Mouse (Mus musculus) heart, postnatal 14 days (tissue): ENCODE data around the gene Zfp386. TPM values are rescaled to one million over a fixed set of nuclear protein-coding genes. Genes with fewer than 3 reads are reported as not detected.
"Not testable (repeated sequence)": the region's sequence is repeated elsewhere in the genome, so short reads cannot be mapped to it uniquely, and the experiment has no call there.

Experiments used
- DNase-seq, 2 experiments: peaks; one replicate each; pipeline ENCODE4 v3.0.0; 2021 to 2022
- intact Hi-C: fragments of 180-260 bp; cut with DNase I; formaldehyde crosslinking; loops from one replicate; pipeline ENCODE4 v1.15.1; 2025
- long read RNA-seq, 2 experiments: library from polyadenylated mRNA; stranded (forward); transcript quantifications; one replicate each; pipeline ENCODE4 v2.0.0; 2021
- total RNA-seq, 2 experiments: library from RNA; stranded (reverse); gene quantifications; 2 replicates each; pipeline ENCODE4 v1.2.3; 2021

Zfp386 gene
- 10 to 100 TPM; 27.9 to 30.4 TPM for total RNA-seq
- long read RNA-seq, experiment 1, transcript Zfp386-201 (3 exons, 1,958 nt) = major isoform, 23 of 32 reads
- long read RNA-seq, experiment 1, partial matches to known transcripts = 3 of 32 reads
- long read RNA-seq, experiment 1, other reads (novel, unspliced or antisense) = 5 of 32 reads
- long read RNA-seq, experiment 2, transcript Zfp386-201 (3 exons, 1,958 nt) = major isoform, 15 of 31 reads
- long read RNA-seq, experiment 2, partial matches to known transcripts = 3 of 31 reads
- long read RNA-seq, experiment 2, other reads (novel, unspliced or antisense) = 10 of 31 reads

GRCm38 (mm10) chr12:116047440-116048377, at the start of gene Zfp386:
TSS of gene Zfp386 (plus strand) at chr12:116047724.
- intact Hi-C loops = loop anchor here (5.0 kb wide), 1 partner anchor 360 kb away; the partner anchor contains the start of gene Ncapg2
- peak; percentile 97 to 99 for DNase-seq

GRCm38 (mm10) chr12:115999784-116000183, 47.7 kb upstream of the Zfp386 start:
- intact Hi-C loops, DNase-seq: not testable (repeated sequence)

- DNase-seq, intact Hi-C loops: not testable (repeated sequence)
Measured at GRCm38 (mm10) chr12:116002946-116003345, 44.6 kb upstream of the Zfp386 start.

DNA sequence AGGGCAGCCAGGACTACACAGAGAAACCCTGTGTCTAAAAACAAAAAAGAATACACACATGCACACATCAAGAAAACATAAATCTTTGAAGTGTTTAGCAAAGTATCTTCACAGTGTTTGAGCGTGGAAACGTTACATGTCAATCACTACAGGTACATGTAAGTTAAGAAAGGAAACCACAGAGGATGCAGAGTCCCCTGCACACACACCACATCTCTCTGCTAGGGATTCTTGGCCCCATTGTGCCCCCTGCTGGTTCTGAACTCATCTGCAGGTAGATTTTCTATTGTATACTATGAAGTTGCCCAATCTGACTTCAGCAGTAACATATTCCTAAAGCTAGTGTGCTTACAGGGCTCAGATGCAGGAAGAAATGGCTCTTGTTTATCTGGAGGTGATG, 36.7 kb upstream of the Zfp386 start:
- DNase-seq = no peak
- intact Hi-C loops = no loop called here

- no peak for DNase-seq
- intact Hi-C loops = no loop called here
Measured at GRCm38 (mm10) chr12:116028095-116028494, 19.4 kb upstream of the Zfp386 start.

DNA sequence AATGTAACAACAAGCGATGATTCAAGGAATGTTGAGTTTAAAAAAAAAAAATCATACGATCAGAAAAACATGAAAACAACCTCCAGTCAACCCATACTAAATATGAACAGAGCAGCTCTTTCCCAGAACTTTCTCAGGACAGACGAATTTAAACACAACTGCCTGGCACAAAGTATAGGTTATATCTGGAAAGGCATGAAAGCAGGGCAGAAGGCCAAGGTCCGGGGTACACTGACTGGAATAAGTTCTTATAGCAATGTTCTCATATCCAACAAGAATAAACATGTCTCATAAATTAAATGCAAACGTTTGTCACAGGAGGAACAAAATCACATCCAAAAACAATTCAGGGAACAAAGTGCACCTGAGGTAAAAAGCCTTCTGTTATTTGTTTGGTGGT, 12.2 kb upstream of the Zfp386 start:
- DNase-seq = peak; percentile 9 to 24
- intact Hi-C loops = no loop called here

- intact Hi-C loops = loop anchor here (5.0 kb wide), 1 partner anchor 363 kb away; the partner anchor contains the start of gene Ncapg2
- DNase-seq = no peak
Measured at GRCm38 (mm10) chr12:116044785-116045184, 2.7 kb upstream of the Zfp386 start.

DNA sequence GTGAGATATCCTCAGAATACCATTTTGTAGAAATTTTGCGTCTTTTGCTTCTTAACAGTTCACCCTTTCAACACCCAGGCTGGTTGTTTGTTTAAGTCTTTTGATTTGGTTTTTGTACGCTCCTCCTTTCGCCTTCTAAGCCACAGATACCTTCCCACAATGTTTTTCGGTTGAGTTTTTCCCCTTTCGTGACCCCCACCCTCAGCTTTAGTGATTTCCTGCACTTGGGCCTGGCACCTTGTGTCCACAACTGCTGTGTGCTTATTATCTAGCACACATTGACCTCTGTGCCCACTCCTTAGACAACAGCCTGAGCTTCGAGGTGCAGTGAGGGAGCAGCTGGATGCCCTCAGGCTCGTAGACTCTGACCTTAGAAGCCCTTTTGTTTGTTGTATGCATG, 1.2 kb downstream of the Zfp386 start:
- DNase-seq = no peak
- intact Hi-C loops = loop anchor here (5.0 kb wide), 1 partner anchor 359 kb away; the partner anchor contains the start of gene Ncapg2

GRCm38 (mm10) chr12:116049236-116049635, 1.7 kb downstream of the Zfp386 start:
- DNase-seq = no peak
- intact Hi-C loops = loop anchor here (5.0 kb wide), 1 partner anchor 358 kb away; the partner anchor contains the start of gene Ncapg2

GRCm38 (mm10) chr12:116049701-116050100, 2.2 kb downstream of the Zfp386 start:
- peak in 1 of 2 experiments; percentile 21 for DNase-seq
- intact Hi-C loops = loop anchor here (5.0 kb wide), 1 partner anchor 358 kb away; the partner anchor contains the start of gene Ncapg2

GRCm38 (mm10) chr12:116054342-116054741, 6.8 kb downstream of the Zfp386 start:
- intact Hi-C loops = no loop called here
- no peak for DNase-seq

DNA sequence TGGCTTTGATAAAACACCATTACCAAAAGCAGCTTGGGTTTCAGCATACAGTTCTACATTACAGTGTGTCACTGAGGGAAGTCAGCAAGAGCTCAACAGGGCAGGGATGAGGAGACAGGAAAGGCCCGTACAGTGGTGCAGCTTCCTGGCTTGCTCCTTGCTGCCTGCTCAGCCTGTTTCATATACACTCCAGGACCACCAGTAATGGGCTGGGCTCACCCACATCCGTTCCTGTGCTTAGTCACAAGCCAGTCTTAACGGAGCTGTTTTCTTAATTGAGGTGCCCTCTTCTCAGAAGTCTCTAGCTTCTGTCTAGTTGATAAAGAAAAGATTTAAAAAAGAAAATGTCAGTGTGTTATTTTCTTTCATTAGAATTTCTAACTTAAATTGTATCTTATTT, 8.6 kb downstream of the Zfp386 start:
- DNase-seq = no peak
- intact Hi-C loops = no loop called here

DNA sequence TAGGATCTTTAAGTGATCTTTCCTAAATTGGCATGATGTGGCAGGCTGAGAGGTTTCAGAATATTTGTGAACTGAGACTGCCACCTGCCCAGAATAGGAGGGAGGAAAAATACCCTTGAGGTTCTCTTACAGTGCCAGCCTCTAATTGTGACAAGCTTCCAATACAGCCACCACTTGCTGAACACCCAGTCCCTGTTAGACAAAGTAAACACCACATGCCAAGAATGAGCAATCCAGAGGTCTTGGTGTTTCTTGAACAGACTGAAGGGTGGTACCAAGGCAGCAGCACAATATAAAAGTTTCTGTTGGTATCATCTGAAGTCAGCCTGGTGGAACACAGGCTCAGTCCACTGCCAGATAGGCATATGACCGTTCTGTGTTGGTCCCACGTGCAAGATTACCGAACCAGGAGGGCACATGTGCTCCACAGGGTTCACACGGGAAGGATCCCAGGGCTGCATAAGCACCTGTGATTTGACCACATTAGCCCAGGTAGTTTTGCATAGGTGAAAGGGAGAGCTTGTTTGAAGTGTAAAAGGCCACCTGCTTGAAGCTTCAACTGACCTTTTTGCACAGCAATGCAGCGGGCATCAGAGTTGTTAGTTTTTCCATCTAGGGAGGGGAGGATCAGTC, 14.2 kb downstream of the Zfp386 start:
- no peak for DNase-seq
- intact Hi-C loops = no loop called here

GRCm38 (mm10) chr12:116062194-116062583, 14.7 kb downstream of the Zfp386 start:
- DNase-seq = no peak
- intact Hi-C loops = no loop called here

- intact Hi-C loops = no loop called here
- DNase-seq = no peak
Measured at GRCm38 (mm10) chr12:116063020-116063419, 15.5 kb downstream of the Zfp386 start.

DNA sequence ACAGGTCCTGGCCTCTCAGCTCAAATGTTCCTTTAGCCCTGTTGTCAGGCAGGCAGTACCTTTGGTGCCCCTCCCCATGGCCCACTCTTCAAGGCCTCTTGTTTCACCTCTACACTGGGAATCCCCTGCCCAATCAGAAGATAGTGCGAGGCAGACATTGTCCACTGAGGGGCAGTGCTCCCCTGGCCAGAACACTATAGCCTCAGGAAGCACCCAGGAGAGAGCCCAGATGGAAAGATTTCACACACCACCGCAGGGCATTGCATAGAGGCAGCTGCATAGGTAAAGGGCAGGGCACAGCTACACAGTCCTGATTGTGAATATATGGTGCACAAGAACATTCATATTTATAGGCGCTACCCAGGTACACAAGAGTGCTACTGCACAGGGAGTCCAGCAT, 23.5 kb downstream of the Zfp386 start:
- intact Hi-C loops = loop anchor here (2.0 to 5.0 kb wide), 2 partner anchors 132 to 551 kb away; no protein-coding TSS in a partner anchor
- peak; percentile 41 to 54 for DNase-seq

- intact Hi-C loops = no loop called here
- DNase-seq = peak; percentile 62 to 68
Measured at GRCm38 (mm10) chr12:116077074-116077854, 29.7 kb downstream of the Zfp386 start, which contains the start of gene Vipr2. TSS of gene Vipr2 (plus strand) at chr12:116077726.

DNA sequence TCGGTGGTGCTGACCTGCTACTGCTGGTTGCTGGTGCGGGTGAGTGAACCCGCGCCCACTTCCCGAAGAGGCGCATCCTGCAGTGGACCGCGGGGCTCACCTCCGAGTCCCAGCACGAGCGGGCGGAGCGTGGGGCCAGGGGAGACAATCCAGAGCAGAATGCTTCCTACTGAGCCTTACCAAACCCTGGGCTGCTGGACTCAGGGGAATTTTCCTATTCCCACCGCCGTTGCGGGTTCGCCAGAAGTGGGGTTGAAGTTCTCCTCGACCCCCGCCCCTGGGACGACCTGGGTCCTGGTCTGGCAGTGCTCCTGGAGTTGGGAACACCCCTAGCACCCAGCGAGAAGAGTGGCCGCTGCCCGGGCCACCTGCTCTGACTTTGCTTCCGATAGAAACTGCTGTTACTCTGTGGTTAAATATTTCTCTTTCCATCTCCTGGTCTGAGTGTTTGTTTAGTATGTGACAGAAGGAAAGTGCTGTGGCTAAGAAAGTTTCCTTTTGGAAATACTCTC, 30.4 kb downstream of the Zfp386 start:
- intact Hi-C loops = no loop called here
- DNase-seq = no peak

DNA sequence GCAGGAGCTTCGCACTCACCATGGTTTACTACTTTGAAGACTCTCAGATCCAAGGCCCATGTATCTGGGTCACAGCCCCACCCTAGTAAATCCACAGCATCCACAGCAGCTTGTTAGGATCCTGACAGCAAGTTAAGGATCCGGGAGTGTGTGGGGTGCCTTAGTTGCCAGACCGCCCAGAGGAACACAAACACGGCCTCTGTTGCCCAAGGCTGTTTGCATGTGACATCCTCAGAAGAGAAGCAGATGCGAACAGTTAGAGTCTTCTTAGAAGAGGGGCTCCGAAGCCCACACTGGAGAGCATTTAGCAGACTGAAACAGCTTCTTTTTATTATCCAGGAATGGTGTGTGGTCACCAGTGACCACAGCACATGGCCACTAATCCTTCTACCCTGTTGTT, 35.6 kb downstream of the Zfp386 start:
- intact Hi-C loops = no loop called here
- no peak for DNase-seq
